Mouse (Mus musculus) hindbrain, embryonic 12.5 days (tissue): ENCODE results near the gene Nsf. TPM values are rescaled to one million over a fixed set of nuclear protein-coding genes. Genes with fewer than 3 reads are reported as not detected.

Experiments used
- ATAC-seq: fragments of 200-750 bp; cut with Nextera tagmentation; 2 replicates; pipeline ENCODE4 v1.8.0; 2017; ENCODE audit warnings: moderate TSS enrichment; ENCODE audit not compliant: low FRiP score
- H3K27ac ChIP-seq: fragments of 300-500 bp; sonication (generic); 2 replicates; pipeline ENCODE4 v1.5.1; 2016; ENCODE audit warnings: mild to moderate bottlenecking
- H3K27me3 ChIP-seq: fragments of 300-500 bp; sonication (generic); 2 replicates; pipeline ENCODE4 v1.6.1; 2016; ENCODE audit warnings: mild to moderate bottlenecking
- H3K36me3 ChIP-seq: fragments of 300-500 bp; sonication (generic); 2 replicates; pipeline ENCODE4 v1.6.1; 2016; ENCODE audit warnings: mild to moderate bottlenecking
- H3K4me1 ChIP-seq: fragments of 300-500 bp; sonication (generic); 2 replicates; pipeline ENCODE4 v1.6.1; 2016
- H3K4me2 ChIP-seq: fragments of 300-500 bp; sonication (generic); replicated peaks from 2 replicates; pipeline ENCODE4 v1.6.1; 2016; ENCODE audit warnings: mild to moderate bottlenecking
- H3K4me3 ChIP-seq: fragments of 300-500 bp; sonication (generic); 2 replicates; pipeline ENCODE4 v1.5.1; 2016; ENCODE audit warnings: mild to moderate bottlenecking
- H3K9ac ChIP-seq: fragments of 300-500 bp; sonication (generic); 2 replicates; pipeline ENCODE4 v1.6.1; 2016; ENCODE audit warnings: mild to moderate bottlenecking, moderate library complexity
- H3K9me3 ChIP-seq: fragments of 300-500 bp; sonication (generic); replicated peaks from 2 replicates; pipeline ENCODE4 v1.6.1; 2016; ENCODE audit warnings: mild to moderate bottlenecking
- WGBS: fragments of 180-500 bp; shearing (Covaris S2); methylation state at CpG from one replicate; pipeline ENCODE4 v1.1.7; 2016; 5-methylcytosine and 5-hydroxymethylcytosine counted together
- polyA plus RNA-seq: library from polyadenylated mRNA; unstranded; fragments of >200 nt; fragmentation: Nextera tagmentation; extraction: Ambion mirVana; gene quantifications from 2 replicates; pipeline ENCODE4 v1.2.1, GENCODE M21; 2016

Nsf gene
- polyA plus RNA-seq, 1 experiment from 2014 or later = 81.7 TPM

DNA sequence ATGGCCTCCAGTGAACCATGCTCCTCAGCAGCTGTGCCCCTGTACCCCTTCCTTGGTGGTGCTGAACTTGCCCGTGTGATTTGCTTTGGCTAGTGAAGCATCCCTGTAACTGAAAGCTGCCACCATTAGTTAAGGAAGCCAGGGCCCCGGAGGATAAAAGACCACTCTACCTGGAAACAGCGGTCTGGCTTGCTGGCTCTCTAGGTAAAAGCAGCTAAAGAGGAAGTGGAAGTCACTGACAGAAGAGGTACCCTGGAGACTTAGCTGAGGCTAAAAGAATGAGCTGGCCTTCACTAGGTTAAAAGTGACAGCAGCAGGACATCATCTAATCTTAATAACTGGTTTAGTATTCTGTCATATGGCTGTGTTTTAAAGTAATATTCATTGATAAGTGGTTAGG lies 17.0 kb upstream of the Nsf start:
- no peak for ATAC-seq
- H3K4me2 ChIP-seq = no peak overlapping the region
- no peak overlapping the region for H3K4me3 ChIP-seq
- H3K36me3 ChIP-seq = peaks cover 41% of the 10 kb centered on the region
- no peaks in the 10 kb centered on the region for H3K27me3 ChIP-seq
- peaks cover 22% of the 10 kb centered on the region for H3K4me1 ChIP-seq
- WGBS = 74% methylated on average over 3 of the region's 3 CpGs
- H3K9ac ChIP-seq = 0 out of 2 replicates have a peak overlapping the region, but pooled peaks have one; percentile 8
- H3K27ac ChIP-seq = no peak overlapping the region
- H3K9me3 ChIP-seq = no peaks in the 10 kb centered on the region

DNA sequence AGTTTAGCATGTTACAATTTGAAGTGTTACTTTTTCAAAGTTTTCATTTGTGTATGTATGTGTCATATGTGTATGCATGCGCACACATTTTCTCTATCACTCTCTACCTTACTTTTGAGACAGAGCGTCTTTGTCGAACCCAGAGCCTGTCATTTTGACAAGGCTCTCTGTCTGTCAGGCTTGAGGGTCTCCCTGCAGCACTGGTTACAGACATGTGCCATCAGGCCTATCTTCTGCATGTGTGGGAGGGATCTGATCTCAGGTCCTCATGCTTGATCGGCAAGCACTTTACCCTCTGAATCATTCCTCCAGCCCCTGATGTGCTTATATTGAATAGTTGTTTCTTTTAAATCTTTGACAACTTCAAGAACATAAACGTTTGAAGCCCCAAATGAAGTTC lies 15.4 kb upstream of the Nsf start:
- H3K4me1 ChIP-seq = peaks cover 22% of the 10 kb centered on the region

DNA sequence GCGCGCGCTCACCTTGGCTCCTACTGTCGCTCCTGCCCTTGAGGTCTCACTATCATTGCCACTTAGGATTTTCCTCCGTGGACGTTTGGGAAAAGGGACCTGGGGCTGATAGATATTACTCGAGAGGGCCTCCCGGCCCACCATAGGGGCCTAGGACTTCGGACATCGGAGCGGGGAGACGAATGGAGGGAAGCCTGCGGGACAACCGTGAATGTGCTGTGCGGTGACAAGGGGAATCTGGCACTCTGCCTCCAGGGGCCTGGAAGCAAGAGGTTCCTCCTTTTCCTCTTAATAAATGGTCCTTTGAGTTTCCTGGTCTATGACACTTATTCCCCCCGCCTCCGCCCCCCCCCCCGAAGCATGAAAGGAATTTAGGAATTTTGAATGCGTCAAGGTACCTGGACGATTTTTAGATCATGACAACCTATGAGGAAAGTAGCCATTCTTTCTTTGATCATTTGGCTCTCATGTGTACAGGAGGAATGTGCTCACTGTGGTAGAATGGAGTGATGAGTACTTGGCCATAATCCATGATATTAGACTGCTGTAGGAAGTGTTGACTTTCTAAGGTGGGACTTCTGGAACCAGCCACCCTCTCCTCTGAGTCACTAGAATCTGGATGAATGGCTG lies 13.4 kb upstream of the Nsf start:
- Histone ChIP-seq H3K4me1 (peaks cover 22% of the 10 kb centered on the region), H3K4me2 (peak overlapping the region; percentile 77), H3K36me3 (peaks cover 11% of the 10 kb centered on the region), H3K27ac (peak overlapping the region; percentile 95), H3K9me3 (no peaks in the 10 kb centered on the region), H3K9ac (peak overlapping the region; percentile 89), H3K27me3 (no peaks in the 10 kb centered on the region), H3K4me3 (peak overlapping the region; percentile 94)
- no peak for ATAC-seq
- WGBS = 2% methylated on average over 20 of the region's 20 CpGs

More for the DNA sequence above, 15.4 kb upstream of the Nsf start:
- H3K9ac ChIP-seq = no peak overlapping the region
- H3K4me2 ChIP-seq = no peak overlapping the region
- H3K27me3 ChIP-seq = no peaks in the 10 kb centered on the region
- H3K27ac ChIP-seq = no peak overlapping the region
- WGBS = 93% methylated on average over 5 of the region's 5 CpGs
- H3K9me3 ChIP-seq = no peaks in the 10 kb centered on the region
- no peak for ATAC-seq
- peaks cover 26% of the 10 kb centered on the region for H3K36me3 ChIP-seq
- H3K4me3 ChIP-seq = no peak overlapping the region

DNA sequence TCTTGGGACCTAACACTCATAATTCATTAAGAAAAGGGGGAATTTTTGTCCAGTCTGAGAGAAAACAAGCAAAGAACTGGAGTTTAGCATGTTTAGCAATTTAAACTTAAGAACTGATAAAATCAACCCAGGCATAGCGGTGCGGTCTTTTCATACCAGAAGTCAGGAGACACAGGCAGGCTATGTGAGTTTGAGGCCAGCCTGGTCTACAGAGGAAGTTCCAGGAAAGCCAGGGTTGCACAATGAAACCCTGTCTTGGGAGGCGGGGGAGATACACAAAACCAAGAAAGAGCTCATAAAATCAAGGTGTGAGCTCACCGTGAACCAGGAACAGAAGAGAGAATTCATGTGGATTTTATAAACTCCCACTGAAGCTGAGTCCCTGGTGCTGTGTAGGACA lies 3.0 kb upstream of the Nsf start:
- Histone ChIP-seq H3K4me3 (no peak overlapping the region), H3K4me2 (no peak overlapping the region), H3K27ac (no peak overlapping the region), H3K9ac (no peak overlapping the region), H3K36me3 (no peaks in the 10 kb centered on the region), H3K27me3 (no peaks in the 10 kb centered on the region), H3K9me3 (no peaks in the 10 kb centered on the region), H3K4me1 (peaks cover 17% of the 10 kb centered on the region)
- 83% methylated on average over 4 of the region's 4 CpGs for WGBS
- ATAC-seq = no peak

DNA sequence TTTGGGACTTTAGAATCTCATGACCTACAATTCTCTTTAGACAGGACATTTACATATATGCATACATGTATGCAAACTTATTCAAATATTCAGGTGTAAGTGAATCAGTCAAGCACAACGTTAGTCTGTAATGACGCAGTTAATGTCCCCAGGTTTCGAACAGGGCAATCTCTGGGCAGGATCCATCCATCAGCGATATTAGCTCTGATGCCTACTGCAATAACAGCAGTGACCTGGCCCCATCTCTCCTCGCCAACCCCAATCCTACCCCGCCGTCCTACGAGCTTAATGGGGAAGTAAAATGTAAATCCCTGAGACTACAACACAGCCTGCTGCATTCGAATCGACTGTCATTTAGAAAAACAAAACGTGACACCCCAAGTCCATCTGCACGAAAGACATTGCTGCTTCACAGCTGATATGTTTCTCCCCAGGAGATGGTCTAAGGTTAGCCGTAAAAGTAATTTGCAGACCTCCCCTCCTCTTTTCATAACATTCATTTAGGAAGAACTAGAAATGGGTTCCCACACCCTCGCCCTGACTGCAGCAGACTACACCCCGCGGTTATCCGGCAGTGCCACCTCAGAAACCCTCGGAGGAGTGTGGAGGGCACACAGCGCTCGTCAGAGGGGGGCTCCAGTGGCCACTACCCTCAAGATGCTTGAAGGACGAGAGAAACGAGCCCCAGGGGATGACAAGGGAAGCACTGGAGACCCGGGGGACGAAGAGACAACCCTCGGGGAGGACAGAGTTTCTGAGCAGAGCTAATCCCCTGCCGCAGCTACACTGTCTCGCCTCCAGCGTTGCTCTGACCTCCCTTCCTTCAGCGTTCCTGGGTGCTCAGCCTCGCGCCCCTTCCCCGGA lies 592 bp downstream of the Nsf start:
- Histone ChIP-seq H3K27me3 (no peaks in the 10 kb centered on the region), H3K9ac (peak overlapping the region; percentile 90), H3K9me3 (no peaks in the 10 kb centered on the region), H3K4me3 (peak overlapping the region; percentile 77), H3K4me2 (peak overlapping the region; percentile 58), H3K36me3 (no peaks in the 10 kb centered on the region), H3K4me1 (peaks cover 11% of the 10 kb centered on the region), H3K27ac (peak overlapping the region; percentile 82)
- 2% methylated on average over 32 of the region's 32 CpGs for WGBS
- peak; percentile 81 for ATAC-seq

DNA sequence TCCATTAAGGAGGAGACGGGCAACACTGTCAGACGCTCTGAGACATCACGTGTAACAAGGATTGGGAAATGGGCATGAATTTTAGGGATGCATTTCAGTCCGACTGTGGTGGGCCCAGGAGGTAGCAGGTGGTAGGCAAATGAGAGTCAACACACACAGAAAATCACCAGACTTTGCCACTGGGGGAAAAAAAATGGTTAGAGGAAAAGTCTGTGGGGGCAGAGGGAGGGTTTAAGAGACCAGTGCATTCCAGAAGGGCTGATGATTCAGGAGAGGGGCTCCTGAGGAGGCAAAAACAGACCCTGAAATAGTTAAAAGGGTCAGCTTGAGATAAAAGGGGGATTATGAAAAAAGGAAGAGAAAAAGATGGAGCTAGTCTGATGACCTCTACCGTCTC lies 1.2 kb downstream of the Nsf start:
- Histone ChIP-seq H3K9ac (peak overlapping the region; percentile 90), H3K4me2 (peak overlapping the region; percentile 58), H3K27ac (no peak overlapping the region), H3K27me3 (no peaks in the 10 kb centered on the region), H3K36me3 (no peaks in the 10 kb centered on the region), H3K4me1 (peaks cover 11% of the 10 kb centered on the region), H3K9me3 (no peaks in the 10 kb centered on the region), H3K4me3 (peak overlapping the region; percentile 77; the same call in 1 of the 2 replicates)
- ATAC-seq = no peak
- 63% methylated on average over 5 of the region's 5 CpGs for WGBS

DNA sequence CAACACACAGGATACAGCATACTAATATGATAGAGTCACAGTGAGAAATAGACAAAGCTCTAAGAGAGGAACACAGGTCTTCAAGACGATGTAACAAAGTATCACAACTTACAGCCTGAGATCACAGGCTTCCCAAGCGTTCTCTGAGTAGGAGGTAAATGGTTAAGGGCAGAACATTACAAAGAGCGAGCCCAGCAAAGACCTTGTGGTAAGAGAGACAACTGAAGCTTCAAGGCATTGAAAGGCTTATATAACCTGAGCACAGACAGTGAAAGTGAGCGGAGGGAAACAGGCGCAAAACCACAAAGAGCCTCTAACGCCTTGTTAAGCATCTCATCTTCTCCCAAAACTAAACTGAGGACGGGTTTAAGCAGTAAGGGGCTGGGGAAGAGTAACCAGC lies 2.8 kb downstream of the Nsf start:
- Histone ChIP-seq H3K27ac (no peak overlapping the region), H3K36me3 (no peaks in the 10 kb centered on the region), H3K4me2 (no peak overlapping the region), H3K4me3 (no peak overlapping the region), H3K9me3 (no peaks in the 10 kb centered on the region), H3K4me1 (peaks cover 11% of the 10 kb centered on the region), H3K9ac (no peak overlapping the region), H3K27me3 (no peaks in the 10 kb centered on the region)
- WGBS = 88% methylated on average over 7 of the region's 7 CpGs
- ATAC-seq = no peak

DNA sequence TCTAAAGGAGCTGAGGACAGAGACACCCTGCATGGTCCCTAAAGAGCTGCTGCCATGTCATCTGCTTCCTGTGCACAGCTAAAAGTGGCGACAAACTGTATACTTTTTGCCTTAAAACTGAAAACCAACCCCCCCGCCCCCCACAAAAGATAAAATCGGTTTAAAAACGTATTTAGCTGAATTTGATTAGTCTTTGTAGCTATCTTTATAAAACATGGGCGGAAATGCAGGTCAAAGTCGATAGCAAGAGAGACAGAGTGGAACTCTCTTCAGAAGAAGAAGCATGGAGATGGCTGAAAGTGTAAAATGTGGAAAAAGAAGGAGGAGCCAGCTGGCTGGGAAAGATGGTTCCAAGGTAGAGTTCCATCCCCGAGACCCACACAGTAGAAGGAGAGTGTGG lies 4.9 kb downstream of the Nsf start:
- no peaks in the 10 kb centered on the region for H3K36me3 ChIP-seq
- 90% methylated on average over 7 of the region's 7 CpGs for WGBS
- no peak overlapping the region for H3K27ac ChIP-seq
- H3K4me1 ChIP-seq = peaks cover 11% of the 10 kb centered on the region
- no peak overlapping the region for H3K4me2 ChIP-seq
- no peak for ATAC-seq
- no peaks in the 10 kb centered on the region for H3K9me3 ChIP-seq
- H3K4me3 ChIP-seq = no peak overlapping the region
- H3K27me3 ChIP-seq = no peaks in the 10 kb centered on the region
- H3K9ac ChIP-seq = no peak overlapping the region

DNA sequence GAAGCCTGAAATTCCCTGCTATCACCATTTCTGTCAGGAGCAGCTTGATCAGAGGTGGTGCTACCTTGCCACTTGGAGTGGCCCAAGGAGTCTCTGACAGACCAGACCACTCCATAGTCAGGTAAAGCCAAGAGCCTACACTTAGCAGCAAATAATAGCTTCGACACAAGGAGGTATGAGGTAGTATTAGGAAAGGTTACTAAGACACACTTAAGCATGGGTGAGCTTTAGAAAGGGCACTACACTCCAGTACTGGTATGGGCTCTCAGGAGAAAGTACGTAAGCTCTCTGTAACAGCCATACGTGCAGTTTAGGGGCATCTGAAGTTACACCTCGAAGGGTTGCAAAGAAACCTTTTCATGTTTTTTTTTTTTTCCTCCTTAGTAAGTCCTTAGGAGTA lies 11.1 kb downstream of the Nsf start:
- H3K4me1 ChIP-seq = 0 out of 2 replicates have a peak, but pooled peaks cover 3% of the 10 kb centered on the region
- H3K36me3 ChIP-seq = no peaks in the 10 kb centered on the region
- no peak overlapping the region for H3K9ac ChIP-seq
- no peak overlapping the region for H3K4me3 ChIP-seq
- H3K9me3 ChIP-seq = no peaks in the 10 kb centered on the region
- WGBS = 95% methylated on average over 4 of the region's 4 CpGs
- H3K27me3 ChIP-seq = no peaks in the 10 kb centered on the region
- H3K27ac ChIP-seq = no peak overlapping the region
- ATAC-seq = no peak
- H3K4me2 ChIP-seq = no peak overlapping the region

DNA sequence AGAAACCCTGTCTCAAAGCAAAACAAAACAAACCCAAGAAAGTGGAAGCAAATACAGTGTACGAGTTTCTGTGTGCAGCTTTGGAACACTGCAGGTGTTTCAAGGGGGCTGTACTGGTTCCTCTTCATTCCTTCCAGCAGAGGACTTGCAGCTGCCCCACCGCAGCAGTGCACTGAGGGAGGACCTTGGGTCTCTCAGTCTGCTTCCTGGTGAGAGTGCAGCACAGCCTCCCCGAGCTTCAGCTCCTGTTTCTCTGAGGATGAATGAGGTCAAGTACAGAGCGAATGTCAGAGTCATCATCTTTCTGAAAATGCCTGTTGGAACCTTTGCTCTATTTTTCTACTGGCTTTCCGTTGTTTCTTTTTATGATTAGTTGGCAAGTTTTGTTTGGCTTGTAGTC lies 12.5 kb downstream of the Nsf start:
- peaks cover 4% of the 10 kb centered on the region; the same call in 1 of the 2 replicates for H3K4me1 ChIP-seq
- H3K27me3 ChIP-seq = no peaks in the 10 kb centered on the region
- no peaks in the 10 kb centered on the region for H3K9me3 ChIP-seq
- WGBS = 78% methylated on average over 5 of the region's 5 CpGs
- H3K36me3 ChIP-seq = no peaks in the 10 kb centered on the region
- H3K9ac ChIP-seq = no peak overlapping the region
- H3K27ac ChIP-seq = no peak overlapping the region
- H3K4me3 ChIP-seq = no peak overlapping the region
- no peak overlapping the region for H3K4me2 ChIP-seq
- no peak for ATAC-seq

DNA sequence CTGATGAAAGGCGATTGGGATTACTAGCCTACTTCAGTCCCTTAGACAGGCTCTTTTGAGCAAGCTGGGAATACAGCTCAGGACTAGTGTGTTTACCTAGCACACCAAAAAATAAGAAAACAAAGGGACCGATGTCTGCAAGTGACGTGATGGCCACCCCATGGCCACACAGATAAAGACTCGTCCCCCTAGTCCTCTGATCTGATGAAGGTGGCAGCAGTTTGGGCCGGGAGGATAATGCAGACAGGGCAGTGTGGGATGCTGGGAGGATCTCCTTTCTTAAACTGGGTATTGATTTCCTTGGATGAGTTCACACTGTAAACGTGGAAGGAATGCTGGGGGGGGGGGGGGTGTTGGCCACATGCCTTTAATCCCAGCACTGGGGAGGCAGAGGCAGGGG lies 13.0 kb downstream of the Nsf start:
- no peak for ATAC-seq
- Histone ChIP-seq H3K4me2 (no peak overlapping the region), H3K36me3 (no peaks in the 10 kb centered on the region), H3K27ac (no peak overlapping the region), H3K4me1 (peaks cover 5% of the 10 kb centered on the region; the same call in 1 of the 2 replicates), H3K9ac (no peak overlapping the region), H3K9me3 (no peaks in the 10 kb centered on the region), H3K4me3 (no peak overlapping the region), H3K27me3 (no peaks in the 10 kb centered on the region)
- WGBS = 79% methylated on average over 6 of the region's 6 CpGs

DNA sequence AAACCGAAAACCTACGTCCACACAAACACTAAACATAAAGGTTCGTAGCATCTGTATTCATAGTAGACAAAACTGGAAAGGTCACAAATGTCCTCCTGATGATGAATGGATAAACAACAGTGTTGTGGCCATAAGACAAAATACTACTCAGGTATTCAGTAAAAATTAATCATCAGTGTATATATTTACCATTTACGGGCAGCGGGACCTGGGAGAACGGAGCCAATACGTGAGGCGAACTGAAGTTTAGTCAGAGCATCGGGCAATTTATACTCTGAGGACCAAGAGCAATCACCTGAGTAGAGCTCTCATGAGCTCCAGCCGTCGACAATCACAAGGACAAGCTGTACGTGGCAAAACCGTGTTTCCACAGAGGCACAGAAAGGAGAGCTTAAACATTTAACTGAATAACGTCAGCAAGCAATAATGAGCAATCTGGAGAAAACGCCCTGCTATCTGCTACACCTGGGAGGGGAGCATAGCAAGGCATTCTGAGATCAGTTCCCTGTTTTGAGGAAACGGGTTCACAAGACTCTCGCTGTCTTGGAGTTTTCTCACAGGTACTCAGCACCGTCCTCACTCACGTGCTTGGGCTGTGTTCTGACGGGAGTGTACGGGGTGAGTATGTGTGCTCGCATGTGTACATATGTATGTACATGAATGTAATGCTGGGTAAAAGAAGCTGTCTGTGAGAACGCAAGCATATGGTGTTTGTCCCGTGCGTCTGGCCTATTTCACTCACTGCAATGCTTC lies 15.7 kb downstream of the Nsf start:
- no peaks in the 10 kb centered on the region for H3K9me3 ChIP-seq
- WGBS = 93% methylated on average over 25 of the region's 25 CpGs

More for the DNA sequence above, 15.7 kb downstream of the Nsf start:
- Histone ChIP-seq H3K27me3 (no peaks in the 10 kb centered on the region), H3K36me3 (no peaks in the 10 kb centered on the region), H3K4me3 (no peak overlapping the region), H3K4me2 (no peak overlapping the region), H3K9ac (no peak overlapping the region), H3K27ac (no peak overlapping the region), H3K4me1 (peaks cover 5% of the 10 kb centered on the region; the same call in 1 of the 2 replicates)
- no peak for ATAC-seq
